Mouse (Mus musculus) kidney, postnatal 14 days (tissue): ENCODE data around the gene Zfp383.
"Not testable (repeated sequence)": the region's sequence is repeated elsewhere in the genome, so short reads cannot be mapped to it uniquely, and the experiment has no call there.

Experiments
- DNase-seq: peaks from one replicate; pipeline ENCODE4 v3.0.0; 2022; ENCODE audit warnings: mixed read lengths

The Zfp383 gene

DNA sequence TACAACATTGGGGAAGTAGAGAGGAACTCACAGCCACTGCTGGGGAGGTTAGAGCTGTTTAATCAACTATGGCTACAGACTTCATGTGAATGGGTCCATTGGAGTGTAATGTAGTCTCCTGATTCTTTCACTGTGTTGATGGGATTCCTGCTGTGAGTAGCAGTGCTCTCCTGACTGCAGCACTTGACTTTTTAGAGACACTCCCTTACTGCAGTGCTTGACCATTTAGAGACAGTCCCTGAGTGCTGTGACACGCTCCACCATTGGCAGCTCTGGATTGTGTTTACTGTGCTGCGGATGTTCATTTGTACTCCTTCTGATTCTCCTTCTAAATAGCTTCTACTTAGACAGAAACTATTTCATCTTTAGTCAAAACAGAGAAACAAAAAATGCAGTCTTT is 34.7 kb downstream of the Zfp383 start:
- no peak for DNase-seq

DNA sequence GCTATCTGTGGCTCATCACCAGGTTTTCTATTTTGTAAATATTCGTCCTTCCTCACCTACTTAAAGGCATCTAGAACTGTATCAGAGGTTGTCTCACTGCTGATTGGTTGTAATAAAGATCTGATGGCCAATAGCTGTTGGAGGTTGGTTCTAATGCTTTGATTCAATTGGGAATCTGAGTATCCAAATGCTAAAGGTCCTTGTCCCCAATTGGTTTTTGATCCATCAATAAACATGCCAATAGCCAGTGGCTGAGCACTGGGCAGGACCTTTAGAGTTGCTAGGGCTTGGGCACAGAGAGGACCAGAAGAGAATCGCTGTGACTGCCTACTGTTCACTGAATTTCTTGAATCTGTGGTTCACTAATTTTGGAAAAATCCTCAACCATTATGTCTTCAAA is 35.7 kb downstream of the Zfp383 start:
- no peak for DNase-seq

DNA sequence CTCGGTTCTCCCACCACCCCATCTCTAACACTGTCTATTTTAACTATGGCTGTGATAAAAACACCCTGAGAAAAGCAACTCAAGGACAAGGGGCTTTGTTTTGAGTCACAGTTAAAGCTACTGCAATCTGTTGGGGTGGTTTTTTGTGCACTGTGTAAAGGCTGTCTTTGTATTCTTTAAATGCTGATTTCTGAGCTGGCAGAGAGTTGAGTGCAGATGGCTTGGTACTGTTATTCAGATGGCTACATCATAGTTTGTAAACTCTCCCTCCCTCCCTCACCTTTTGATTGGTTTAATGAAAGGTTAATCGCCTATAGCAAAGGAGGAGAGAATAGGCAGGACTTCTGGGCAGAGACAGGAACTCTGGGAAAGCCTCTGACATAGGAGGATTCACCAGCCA is 36.2 kb downstream of the Zfp383 start:
- DNase-seq, result no peak

DNA sequence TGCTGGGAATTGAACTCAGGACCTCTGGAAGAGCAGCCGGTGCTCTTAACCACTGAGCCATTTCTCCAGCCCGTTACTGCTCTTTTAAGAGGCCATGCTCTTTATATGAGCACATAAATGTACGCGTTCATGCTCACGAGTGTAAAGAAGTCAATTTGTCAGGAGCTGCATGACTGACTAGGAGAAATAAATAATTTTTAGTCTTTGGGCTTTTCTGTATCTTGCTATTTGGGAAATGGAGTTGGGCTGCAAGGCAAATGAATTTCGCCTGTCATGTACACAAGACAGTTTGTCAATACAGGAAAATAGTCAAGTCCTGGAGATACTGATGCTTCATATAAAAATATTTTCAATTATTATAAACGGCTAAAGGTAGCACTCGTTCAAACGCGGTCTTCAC is 45.1 kb downstream of the Zfp383 start:
- no peak for DNase-seq

DNA sequence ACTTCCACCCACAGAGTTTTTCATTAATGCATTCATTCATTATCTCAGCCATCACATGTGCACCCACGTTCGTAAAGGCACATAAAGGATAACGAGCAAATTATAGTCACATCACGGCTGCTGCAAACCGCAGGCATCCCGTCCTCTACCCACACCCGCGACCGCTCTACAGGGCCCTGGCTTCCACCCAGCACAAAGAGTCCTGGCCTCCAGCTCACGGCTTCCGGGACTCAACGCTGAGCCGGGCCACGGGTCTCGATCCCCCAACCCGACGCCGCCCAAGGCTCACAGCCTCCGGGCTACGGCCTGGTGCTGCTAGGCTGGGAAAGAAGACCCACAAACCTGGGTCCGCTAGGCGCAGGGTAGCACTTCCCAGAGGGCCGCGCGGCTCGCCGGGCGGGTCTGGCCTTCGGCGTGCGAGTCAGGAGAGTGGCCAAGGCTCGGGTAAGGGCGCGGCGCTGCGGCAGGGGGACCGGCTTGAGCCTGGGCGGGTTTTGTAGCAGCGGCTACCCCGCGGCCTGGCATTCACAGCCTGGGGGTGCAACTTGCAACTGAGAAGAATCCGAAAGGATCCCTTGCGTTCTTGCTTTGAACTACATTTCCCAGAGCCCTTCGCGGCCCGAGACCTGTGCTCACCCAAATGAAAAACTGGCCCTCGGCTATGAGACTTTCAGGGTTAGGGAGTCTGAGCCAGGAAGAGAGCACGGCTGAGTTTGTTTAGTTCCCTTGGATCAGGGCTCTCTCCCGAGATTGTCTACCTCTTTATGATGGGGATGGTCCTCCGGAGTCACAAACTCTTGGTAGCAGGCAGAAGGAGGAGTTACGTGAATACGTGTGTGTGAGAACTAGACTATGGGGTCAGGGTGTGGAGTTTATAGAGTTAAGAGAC is 45.7 kb downstream of the Zfp383 start, which contains the start of gene Zfp74:
TSS of gene Zfp74 (minus strand) at position 577 of the 889 bp plus-strand sequence.
- peak; percentile 88 for DNase-seq

DNA sequence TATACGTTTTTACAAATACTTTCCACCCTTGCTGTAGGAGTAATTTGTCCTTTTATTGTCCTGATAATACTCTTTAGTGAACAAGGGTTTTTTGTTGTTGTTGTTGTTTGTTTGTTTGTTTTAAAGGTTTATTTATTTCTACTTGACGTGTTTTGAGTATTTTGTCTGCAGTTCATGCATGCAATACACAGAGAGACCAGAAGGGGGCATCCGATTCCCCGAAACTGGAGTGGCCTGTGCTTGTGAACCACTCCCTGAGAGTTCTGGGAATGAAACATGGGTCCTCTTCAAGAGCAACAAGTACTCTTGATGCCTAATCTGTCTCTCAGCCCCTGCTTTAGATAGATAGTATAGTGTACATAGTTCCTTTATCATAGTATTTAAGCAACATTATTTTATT is 46.7 kb downstream of the Zfp383 start:
- DNase-seq, result peak; percentile 58

DNA sequence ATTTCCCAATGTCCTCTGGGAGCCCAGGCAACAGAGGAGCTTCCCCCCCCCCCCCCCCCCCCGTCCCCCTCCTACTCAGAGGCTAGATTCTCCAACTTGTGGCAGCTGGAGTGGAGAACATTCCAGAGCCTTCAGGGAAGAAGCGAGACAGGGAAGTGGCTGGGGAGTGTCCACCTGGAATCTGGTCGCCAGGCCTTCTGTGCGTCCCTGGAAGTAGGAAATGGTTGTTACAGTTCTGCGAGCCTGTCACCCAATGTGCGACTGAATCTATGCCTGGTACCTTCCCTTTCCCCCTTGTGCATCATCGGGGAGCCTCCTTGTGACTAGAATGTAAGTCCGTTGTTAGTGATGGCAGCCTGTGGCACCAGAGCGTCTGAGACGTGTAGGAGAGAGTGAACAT is 48.2 kb downstream of the Zfp383 start:
- DNase-seq, result peak; percentile 13

DNA sequence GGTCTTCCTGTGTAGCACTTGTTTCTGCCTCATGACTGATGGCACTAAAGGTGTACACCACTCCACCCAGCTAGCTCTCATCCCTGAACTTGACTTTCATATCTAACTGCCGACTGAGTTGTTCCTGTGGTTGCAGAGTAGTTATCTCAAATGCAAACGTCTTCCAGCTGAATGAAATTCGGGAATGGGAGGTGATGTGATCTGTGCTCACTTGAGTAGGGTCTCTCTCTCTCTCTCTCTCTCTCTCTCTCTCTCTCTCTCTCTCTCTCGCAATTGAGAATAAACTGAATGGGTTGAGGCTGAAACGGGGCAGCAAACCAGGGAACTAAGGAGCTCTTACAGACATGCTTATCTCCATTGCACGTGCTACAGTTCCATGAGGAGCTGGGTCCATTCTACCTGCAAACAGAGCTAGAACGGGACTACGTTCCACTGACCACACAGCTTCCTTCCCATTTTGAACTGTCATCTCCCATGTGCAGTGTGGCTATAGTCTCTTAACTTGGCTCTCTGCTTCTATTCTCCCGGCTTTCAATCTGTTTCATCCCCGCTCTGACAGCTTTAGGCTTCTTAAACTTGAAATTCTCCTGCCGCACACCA is 50.2 kb downstream of the Zfp383 start:
- DNase-seq, result no peak

DNA sequence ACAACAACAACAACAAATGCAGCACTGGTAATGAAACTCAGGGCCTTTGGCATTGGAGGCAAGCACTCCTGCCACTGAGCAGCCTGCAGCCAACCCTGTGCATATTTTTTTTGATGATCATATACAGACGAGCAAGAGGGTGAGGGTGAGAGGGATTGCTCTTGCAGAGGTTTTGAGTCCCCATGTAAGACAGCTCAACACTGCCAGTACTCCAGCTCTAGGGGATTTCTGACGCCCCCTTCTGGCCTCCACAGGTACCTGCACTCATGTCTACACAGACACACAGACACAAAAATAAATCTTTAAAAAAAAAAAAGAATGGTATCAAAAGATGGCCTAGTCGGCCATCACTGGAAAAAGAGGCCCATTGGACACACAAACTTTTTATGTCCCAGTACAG is 51.0 kb downstream of the Zfp383 start:
- DNase-seq, result no peak

DNA sequence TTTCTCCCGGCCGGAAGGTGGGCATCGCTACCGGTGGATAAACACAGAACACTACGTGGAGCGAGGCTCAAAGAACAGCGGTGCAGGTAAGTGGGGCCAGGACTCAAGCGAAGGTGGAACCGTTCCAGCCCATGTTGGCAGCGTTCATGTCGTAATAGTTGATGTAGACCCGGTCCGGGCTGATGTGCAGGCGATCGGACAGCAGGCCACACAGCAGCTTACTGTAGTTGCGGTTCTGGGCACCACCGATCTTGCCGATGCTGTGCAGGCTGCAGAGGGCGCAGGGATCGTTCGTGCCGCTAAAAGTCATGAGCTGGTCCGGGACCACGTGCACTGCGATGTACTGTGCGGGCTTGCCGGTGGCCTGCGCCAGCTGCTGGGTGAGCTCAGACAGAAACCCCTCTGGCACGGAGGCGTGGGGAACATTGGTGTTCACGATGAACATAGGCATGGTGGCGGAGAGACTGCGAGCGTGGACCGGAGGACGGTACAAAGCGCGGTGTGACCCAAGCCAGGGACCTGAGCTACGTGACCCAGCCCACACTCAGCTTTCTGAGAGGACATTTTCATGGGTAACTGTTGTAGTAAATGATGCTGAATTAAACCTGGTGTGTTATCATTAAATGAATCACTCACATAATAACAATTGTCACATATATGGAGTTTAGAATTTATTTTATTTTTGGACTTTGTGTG is 57.2 kb downstream of the Zfp383 start:
- DNase-seq, result not testable (repeated sequence)
